Mouse (Mus musculus) midbrain, embryonic 13.5 days (tissue): ENCODE measurements around the gene Cntnap5b. TPM values are rescaled to one million over a fixed set of nuclear protein-coding genes. Genes with fewer than 3 reads are reported as not detected.

ENCODE experiments used
- ATAC-seq: fragments of 200-750 bp; cut with Nextera tagmentation; 2 replicates; pipeline ENCODE4 v1.8.0; 2017; ENCODE audit warnings: mild to moderate bottlenecking, moderate TSS enrichment, moderate library complexity
- H3K27ac ChIP-seq: fragments of 300-500 bp; sonication (generic); 2 replicates; pipeline ENCODE4 v1.5.1; 2015; ENCODE audit warnings: inconsistent platforms, mild to moderate bottlenecking, moderate library complexity
- H3K27me3 ChIP-seq: fragments of 300-500 bp; sonication (generic); 2 replicates; pipeline ENCODE4 v1.6.1; 2015; ENCODE audit warnings: mild to moderate bottlenecking, inconsistent platforms
- H3K36me3 ChIP-seq: fragments of 300-500 bp; sonication (generic); 2 replicates; pipeline ENCODE4 v1.6.1; 2015; ENCODE audit warnings: mild to moderate bottlenecking, inconsistent platforms
- H3K4me1 ChIP-seq: fragments of 300-500 bp; sonication (generic); replicated peaks from 2 replicates; pipeline ENCODE4 v1.6.1; 2015; ENCODE audit warnings: inconsistent platforms
- H3K4me2 ChIP-seq: fragments of 300-500 bp; sonication (generic); replicated peaks from 2 replicates; pipeline ENCODE4 v1.6.1; 2015; ENCODE audit warnings: moderate library complexity, mild to moderate bottlenecking, inconsistent platforms
- H3K4me3 ChIP-seq: fragments of 300-500 bp; sonication (generic); replicated peaks from 2 replicates; pipeline ENCODE4 v1.5.1; 2015; ENCODE audit warnings: mild to moderate bottlenecking, inconsistent platforms
- H3K9ac ChIP-seq: fragments of 300-500 bp; sonication (generic); replicated peaks from 2 replicates; pipeline ENCODE4 v1.6.1; 2015; ENCODE audit warnings: mild to moderate bottlenecking, inconsistent platforms
- H3K9me3 ChIP-seq: fragments of 300-500 bp; sonication (generic); 2 replicates; pipeline ENCODE4 v1.6.1; 2016; ENCODE audit warnings: mild to moderate bottlenecking, inconsistent platforms
- WGBS: fragments of 180-500 bp; shearing (Covaris S2); methylation state at CpG from one replicate; pipeline ENCODE4 v1.1.7; 2015; 5-methylcytosine and 5-hydroxymethylcytosine counted together
- polyA plus RNA-seq: library from polyadenylated mRNA; unstranded; fragments of >200 nt; fragmentation: Nextera tagmentation; extraction: Ambion mirVana; gene quantifications from 2 replicates; pipeline ENCODE4 v1.2.1, GENCODE M21; 2015

The Cntnap5b gene
- 1.0 and 1.1 TPM in 2 replicates for polyA plus RNA-seq

DNA sequence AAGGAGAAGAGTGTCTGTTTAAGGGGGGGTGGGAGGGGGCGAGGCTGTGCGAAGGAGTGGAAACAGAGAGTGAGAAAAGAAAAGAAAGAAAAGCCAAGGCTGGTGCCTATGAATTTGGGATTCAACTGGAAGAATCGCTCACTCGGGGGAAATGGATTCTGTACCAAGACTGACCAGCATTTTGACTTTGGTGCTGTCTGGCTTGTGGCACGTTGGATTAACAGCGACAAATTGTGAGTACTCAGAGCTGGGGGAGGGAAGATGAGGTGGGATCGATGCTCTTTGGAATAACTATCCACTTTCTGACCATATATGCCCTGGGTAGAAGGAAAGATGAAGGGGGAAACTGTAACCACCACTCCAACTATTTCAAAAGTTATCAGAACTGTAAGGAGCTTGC is at the start of gene Cntnap5b:
Gene Cntnap5b (plus strand): TSS at position 152 of the 400 bp plus-strand sequence.
- no peaks in the 10 kb centered on the region for H3K27me3 ChIP-seq
- no peaks in the 10 kb centered on the region for H3K9me3 ChIP-seq
- no peak within 1 kb of the TSS for H3K27ac ChIP-seq
- H3K4me1 ChIP-seq, result peaks cover 9% of the 10 kb centered on the region; the same call in 1 of the 2 replicates
- peak within 1 kb of the TSS; percentile 61 for H3K4me2 ChIP-seq
- no peaks in the 10 kb centered on the region for H3K36me3 ChIP-seq
- 27% methylated on average over 7 of the region's 7 CpGs for WGBS
- peak within 1 kb of the TSS; percentile 44 for H3K4me3 ChIP-seq
- peak within 1 kb of the TSS; percentile 51 for H3K9ac ChIP-seq
- peak; percentile 48 for ATAC-seq

DNA sequence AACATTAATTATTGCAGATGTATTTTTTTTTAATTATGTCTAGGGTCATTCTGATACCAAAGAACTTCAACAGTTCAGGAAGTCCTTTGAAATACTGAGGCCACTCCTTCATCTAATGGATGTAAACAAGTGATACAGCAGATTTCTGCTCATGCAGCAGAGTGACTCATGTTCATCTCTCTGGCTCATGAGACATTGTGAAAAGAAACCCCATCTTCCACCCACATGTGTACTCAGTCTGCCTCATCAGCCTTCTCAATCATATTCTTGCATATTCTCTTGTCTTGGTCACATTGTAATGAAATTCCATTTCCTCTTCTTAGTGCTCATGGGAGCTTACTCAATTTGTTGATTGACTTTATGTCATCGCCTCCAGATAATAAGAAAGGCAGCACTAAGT is 12.6 kb upstream of the Cntnap5b start:
- no peak overlapping the region for H3K9ac ChIP-seq
- no peaks in the 10 kb centered on the region for H3K36me3 ChIP-seq
- no peak overlapping the region for H3K27ac ChIP-seq
- H3K27me3 ChIP-seq, result no peaks in the 10 kb centered on the region
- no peak overlapping the region for H3K4me2 ChIP-seq
- no peak overlapping the region for H3K4me3 ChIP-seq
- no peak for ATAC-seq
- H3K4me1 ChIP-seq, result no peaks in the 10 kb centered on the region
- no peaks in the 10 kb centered on the region for H3K9me3 ChIP-seq
- WGBS, result 97% methylated on average over 1 of the region's 1 CpGs

DNA sequence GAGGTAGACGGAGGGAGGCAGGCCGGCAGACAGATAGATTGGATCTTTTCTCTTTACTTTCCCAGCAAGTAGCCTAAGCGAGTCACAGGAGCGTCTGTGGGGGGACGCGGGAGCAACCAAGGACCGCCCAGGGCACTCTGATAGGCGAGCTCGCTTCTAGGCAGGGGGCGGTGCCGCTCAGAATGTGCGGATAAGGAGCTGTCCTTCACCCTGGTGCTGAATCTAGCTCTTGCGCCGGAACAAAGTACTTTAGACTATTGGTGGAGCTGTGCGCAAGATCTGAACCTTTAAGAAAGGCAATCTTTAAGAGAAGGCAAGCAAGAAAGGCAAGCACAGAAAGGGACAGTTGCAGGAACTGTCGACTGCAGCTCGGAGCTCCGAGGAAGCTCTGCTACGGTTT is 382 bp upstream of the Cntnap5b start:
- WGBS, result 3% methylated on average over 19 of the region's 19 CpGs
- Histone ChIP-seq H3K9me3 (no peaks in the 10 kb centered on the region), H3K4me3 (peak overlapping the region; percentile 44), H3K4me1 (peaks cover 9% of the 10 kb centered on the region; the same call in 1 of the 2 replicates), H3K27me3 (no peaks in the 10 kb centered on the region), H3K27ac (no peak overlapping the region), H3K4me2 (peak overlapping the region; percentile 61), H3K9ac (peak overlapping the region; percentile 51), H3K36me3 (no peaks in the 10 kb centered on the region)
- ATAC-seq, result peak; percentile 96

DNA sequence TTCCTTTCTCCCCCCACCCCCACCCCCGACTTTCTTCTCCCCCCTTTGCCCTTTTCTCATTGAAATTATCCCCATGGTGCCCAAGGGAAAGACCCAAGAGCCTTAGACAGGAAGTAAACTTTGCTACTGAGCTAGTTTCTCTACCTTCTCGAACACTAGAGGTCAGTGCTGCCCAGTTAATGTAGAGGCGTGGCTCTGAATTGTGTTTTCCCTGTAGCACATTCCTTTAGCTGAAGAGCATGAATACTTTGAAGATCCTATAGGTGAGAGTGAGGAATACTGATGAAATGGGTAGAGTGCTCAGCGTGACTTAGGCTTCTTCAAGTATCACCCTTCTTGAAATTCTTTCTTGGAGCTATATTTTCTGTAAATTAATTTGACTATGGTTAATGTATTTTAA is 1.6 kb downstream of the Cntnap5b start:
- peaks cover 9% of the 10 kb centered on the region; the same call in 1 of the 2 replicates for H3K4me1 ChIP-seq
- no peak overlapping the region for H3K9ac ChIP-seq
- no peak overlapping the region; the same call in 1 of the 2 replicates for H3K4me2 ChIP-seq
- H3K4me3 ChIP-seq, result no peak overlapping the region
- H3K36me3 ChIP-seq, result no peaks in the 10 kb centered on the region
- no peaks in the 10 kb centered on the region for H3K9me3 ChIP-seq
- peak; percentile 60 for ATAC-seq
- 3% methylated on average over 4 of the region's 4 CpGs for WGBS
- no peak overlapping the region for H3K27ac ChIP-seq
- H3K27me3 ChIP-seq, result no peaks in the 10 kb centered on the region

DNA sequence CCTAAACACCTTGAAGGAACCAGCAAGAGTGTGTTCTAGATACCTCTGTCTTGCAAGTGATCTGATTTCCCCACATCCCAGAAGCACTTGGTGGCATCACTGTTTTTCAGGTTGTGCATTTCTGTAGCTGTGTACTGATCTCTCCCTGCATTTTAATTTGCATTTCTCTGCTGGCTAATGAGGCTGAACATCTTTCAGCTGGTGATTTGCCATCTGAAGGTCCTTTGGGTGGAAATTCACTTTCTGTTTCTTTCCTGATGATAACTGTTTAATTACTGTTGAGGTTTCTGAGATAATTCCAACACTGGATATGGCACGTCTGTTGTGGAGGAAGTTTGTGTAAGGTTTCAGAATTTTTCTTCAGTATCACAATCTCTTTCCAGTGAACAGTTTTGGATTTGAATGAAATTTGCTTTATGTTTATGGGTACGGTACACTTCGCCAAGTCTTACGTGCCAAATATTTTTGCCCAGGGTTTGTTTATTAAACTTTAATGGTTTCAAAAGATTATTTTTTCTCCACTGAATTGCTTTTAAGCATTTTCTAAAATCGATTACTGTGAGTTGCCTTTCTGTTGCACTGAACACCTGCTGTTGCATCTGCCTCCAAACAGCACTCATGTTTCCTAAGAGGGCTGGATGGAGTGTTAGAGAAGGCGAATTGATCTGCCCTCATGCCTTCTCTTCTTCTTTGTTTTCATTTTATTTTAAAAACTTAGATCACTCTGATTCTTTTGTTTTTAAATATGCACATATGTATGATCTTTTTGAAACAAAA is 41.0 kb downstream of the Cntnap5b start:
- H3K27ac ChIP-seq, result no peak overlapping the region
- no peak overlapping the region for H3K4me3 ChIP-seq
- H3K27me3 ChIP-seq, result no peaks in the 10 kb centered on the region
- no peaks in the 10 kb centered on the region for H3K4me1 ChIP-seq
- H3K4me2 ChIP-seq, result no peak overlapping the region
- no peaks in the 10 kb centered on the region for H3K9me3 ChIP-seq
- no peak overlapping the region for H3K9ac ChIP-seq
- ATAC-seq, result no peak
- WGBS, result 89% methylated on average over 6 of the region's 6 CpGs
- H3K36me3 ChIP-seq, result no peaks in the 10 kb centered on the region

DNA sequence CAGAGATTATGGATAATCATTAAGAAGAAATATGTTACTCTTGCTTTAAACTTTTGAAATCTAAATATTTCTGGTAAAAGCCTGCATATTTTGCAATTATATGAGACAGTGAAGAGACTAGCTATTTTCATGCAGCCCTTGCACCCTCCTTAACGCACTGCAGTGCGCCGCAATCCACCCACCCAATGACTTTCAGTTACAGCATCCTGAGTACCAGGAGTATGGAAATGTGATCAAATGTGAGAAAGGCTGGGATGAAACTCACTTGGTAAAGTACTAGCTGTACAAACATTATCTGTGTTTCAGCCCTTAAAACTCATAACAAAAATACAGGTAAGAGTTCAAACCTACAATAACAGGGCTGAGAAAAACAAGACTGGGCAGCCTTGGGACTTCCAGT is 99.8 kb downstream of the Cntnap5b start:
- Histone ChIP-seq H3K36me3 (no peaks in the 10 kb centered on the region), H3K9ac (no peak overlapping the region), H3K4me1 (no peaks in the 10 kb centered on the region), H3K27me3 (no peaks in the 10 kb centered on the region), H3K9me3 (no peaks in the 10 kb centered on the region), H3K4me3 (no peak overlapping the region), H3K4me2 (no peak overlapping the region), H3K27ac (no peak overlapping the region)
- ATAC-seq, result no peak
- WGBS, result 100% methylated on average over 3 of the region's 3 CpGs

DNA sequence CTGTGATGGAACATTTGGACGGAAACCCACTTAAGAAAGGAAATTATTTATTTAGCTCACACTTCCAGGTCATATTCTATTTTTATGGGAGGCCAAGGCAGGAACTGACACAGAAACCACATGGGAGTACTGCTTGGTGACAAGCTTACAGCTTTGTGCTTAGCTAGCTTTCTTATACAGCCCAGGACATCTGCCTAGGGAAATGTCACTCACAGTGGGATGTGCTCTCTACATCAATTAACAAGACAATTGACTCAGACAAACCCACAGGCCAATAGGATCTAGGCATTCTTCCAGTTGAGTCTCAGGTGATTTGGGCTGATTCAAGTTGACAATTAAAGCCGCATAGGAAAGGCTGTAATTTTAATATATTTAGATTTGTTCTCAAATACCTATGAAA is 135.2 kb downstream of the Cntnap5b start:
- Histone ChIP-seq H3K4me2 (no peak overlapping the region), H3K9ac (no peak overlapping the region), H3K27ac (no peak overlapping the region), H3K4me3 (no peak overlapping the region), H3K36me3 (no peaks in the 10 kb centered on the region), H3K27me3 (no peaks in the 10 kb centered on the region), H3K4me1 (0 out of 2 replicates have a peak, but pooled peaks cover 4% of the 10 kb centered on the region), H3K9me3 (no peaks in the 10 kb centered on the region)
- 74% methylated on average over 2 of the region's 2 CpGs for WGBS
- peak; percentile 77; the same call in 1 of the 2 replicates for ATAC-seq

DNA sequence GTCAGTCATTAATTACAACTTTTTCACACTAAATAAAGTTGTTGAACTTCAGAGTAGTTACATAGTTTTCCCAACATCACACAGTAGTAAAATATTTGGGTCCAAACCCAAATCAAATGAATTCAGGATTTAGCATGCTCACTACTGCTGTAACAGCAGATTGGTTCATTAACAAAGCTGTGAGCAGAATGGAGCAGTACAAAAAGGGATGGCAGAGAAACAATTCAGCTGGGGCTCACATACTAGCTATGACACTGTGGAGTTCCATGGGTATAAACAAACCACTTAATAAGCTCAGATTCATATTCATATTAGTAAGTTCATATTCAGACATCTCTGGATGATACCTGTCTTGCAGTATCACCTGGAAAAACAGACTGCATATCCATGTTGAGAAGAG is 170.9 kb downstream of the Cntnap5b start:
- no peak for ATAC-seq
- Histone ChIP-seq H3K36me3 (no peaks in the 10 kb centered on the region), H3K9ac (no peak overlapping the region), H3K9me3 (no peaks in the 10 kb centered on the region), H3K4me2 (no peak overlapping the region), H3K27ac (no peak overlapping the region), H3K4me1 (no peaks in the 10 kb centered on the region), H3K4me3 (no peak overlapping the region), H3K27me3 (no peaks in the 10 kb centered on the region)

DNA sequence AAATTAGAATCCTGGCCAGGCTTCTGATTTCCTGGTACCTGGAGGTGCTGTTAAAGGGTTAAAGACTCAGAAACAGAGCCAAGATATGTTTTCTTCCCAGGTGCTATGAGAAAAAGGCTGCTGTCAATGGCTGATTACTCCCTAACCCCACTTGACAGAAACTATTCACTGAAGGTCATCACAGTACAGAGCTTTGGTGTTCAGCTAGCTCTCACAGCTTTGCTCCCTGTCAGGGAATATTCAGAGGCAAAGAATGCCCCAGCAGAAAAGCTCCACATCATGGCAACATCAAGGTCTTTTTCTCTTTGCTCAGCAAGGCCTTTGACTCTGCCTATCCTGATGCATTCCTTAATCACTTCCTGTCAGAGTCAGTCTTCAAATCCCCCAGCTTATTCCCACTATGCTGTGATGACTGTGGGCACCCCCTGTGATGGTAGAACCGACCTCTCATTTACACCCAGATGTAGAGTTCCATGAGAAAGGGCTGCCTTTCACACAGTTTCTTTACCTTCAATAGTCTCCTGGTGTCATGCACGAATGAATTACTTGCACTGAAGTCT is 186.9 kb downstream of the Cntnap5b start:
- Histone ChIP-seq H3K4me3 (no peak overlapping the region), H3K4me1 (no peaks in the 10 kb centered on the region), H3K27me3 (no peaks in the 10 kb centered on the region), H3K4me2 (no peak overlapping the region), H3K9me3 (no peaks in the 10 kb centered on the region), H3K9ac (no peak overlapping the region), H3K36me3 (no peaks in the 10 kb centered on the region), H3K27ac (no peak overlapping the region)
- WGBS, result 11% methylated on average over 2 of the region's 2 CpGs
- 0 out of 2 replicates have a peak, but pooled peaks have one; percentile 48 for ATAC-seq

DNA sequence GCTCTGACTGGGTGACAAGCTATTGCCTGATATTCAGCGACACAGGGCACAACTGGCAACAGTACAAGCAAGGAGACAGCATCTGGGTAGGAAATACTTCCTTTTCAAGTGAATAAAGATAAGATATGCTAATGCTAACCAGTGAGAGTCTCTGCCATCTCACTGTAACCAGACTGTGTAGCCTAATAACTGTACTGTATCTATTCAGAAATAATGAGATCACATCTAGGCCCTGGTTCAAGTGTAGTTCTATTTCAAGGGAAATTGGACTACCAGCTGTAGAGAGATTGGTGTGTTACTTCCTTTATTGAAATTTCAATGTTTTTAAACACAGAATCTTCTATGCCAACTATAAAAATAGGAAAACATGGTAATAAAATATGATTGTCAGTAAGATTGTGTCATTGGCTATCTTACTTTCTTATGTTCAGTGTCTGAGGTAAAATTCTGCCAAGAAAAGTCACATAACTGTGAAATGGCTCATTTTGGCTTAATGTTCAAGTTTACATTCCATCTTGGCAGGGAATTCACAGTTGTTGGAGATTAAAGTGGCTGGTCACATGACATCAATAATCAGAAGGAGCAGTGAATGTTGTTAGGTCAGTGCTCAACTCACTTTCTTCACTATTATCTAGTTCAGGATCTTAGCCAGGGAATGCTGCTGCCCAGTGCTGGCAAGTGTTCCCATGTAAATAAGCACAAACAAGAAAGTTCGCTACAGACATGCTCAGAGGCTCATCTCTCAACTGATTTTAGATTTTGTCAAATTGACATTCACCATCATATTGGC is 194.9 kb downstream of the Cntnap5b start:
- no peak for ATAC-seq

DNA sequence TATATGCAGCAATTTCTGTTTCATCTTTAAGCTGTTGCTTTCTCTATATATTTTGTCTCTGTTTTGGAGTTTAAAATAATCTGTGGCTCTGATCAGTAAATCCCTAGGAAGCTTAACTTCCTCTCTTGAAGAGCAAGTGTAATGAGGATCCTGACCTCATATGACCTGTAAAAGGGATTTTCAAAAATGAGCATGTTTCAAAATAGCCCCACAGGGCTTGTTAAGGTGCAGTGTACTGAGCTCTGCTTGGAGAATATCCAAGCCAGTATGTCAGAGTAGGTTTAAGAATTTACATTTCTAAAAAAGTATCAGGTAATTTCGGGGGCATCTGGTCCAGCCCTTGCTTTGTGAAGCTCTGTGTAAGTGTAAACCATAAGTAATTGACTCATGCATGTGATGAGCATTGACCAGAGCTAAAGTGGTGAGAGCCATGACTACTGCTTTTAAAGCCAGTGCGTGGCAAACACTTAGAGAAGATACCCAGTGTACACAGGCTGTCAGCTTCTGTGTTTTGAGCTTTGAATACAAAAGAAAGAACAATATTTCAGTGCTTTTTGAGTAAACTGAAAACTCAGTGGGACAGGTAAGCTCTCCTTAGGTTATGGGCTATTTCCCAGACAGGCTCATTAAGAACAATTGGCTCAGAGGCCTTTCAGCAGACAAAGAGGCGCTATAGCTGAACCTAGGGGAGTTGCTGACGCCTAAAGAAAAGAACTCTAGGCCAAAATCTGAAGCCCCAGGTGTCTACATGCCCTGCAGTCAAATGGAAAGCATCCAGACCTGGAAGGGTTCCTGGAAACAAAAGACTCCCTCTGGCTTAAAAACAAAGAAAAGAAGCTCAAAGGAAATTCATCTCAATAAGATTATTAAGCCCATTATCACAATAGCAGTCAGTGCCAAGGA is 197.9 kb downstream of the Cntnap5b start:
- Histone ChIP-seq H3K4me2 (no peak overlapping the region), H3K4me1 (peaks cover 5% of the 10 kb centered on the region; the same call in 1 of the 2 replicates), H3K4me3 (no peak overlapping the region), H3K27me3 (no peaks in the 10 kb centered on the region), H3K27ac (no peak overlapping the region), H3K9me3 (no peaks in the 10 kb centered on the region), H3K9ac (no peak overlapping the region), H3K36me3 (no peaks in the 10 kb centered on the region)
- 19% methylated on average over 4 of the region's 4 CpGs for WGBS
- 0 out of 2 replicates have a peak, but pooled peaks have one; percentile 37 for ATAC-seq

More for the DNA sequence above, 194.9 kb downstream of the Cntnap5b start:
- no peak overlapping the region for H3K4me3 ChIP-seq
- H3K9me3 ChIP-seq, result no peaks in the 10 kb centered on the region
- H3K27ac ChIP-seq, result no peak overlapping the region
- no peaks in the 10 kb centered on the region for H3K36me3 ChIP-seq
- no peak overlapping the region for H3K4me2 ChIP-seq
- WGBS, result 84% methylated on average over 2 of the region's 2 CpGs
- H3K27me3 ChIP-seq, result no peaks in the 10 kb centered on the region
- no peak overlapping the region for H3K9ac ChIP-seq
- peaks cover 5% of the 10 kb centered on the region; the same call in 1 of the 2 replicates for H3K4me1 ChIP-seq
